Mouse (Mus musculus) stomach, postnatal 0 days (tissue): ENCODE measurements around the gene Pex6. TPM values are rescaled to one million over a fixed set of nuclear protein-coding genes. Genes with fewer than 3 reads are reported as not detected.

ENCODE experiments used
- ATAC-seq: fragments of 200-750 bp; cut with Nextera tagmentation; 2 replicates; pipeline ENCODE4 v1.8.0; 2017; ENCODE audit not compliant: low FRiP score, low TSS enrichment
- DNase-seq: peaks from one replicate; pipeline ENCODE4 v3.0.0-alpha.2; 2016; ENCODE audit warnings: low spot score
- H3K27ac ChIP-seq: fragments of 300-500 bp; sonication (generic); replicated peaks from 2 replicates; pipeline ENCODE4 v1.5.1; 2014; ENCODE audit warnings: mild to moderate bottlenecking, control low read depth
- H3K27me3 ChIP-seq: fragments of 300-500 bp; sonication (generic); 2 replicates; pipeline ENCODE4 v1.6.1; 2014; ENCODE audit warnings: low read length; ENCODE audit not compliant: control insufficient read depth, insufficient read depth
- H3K36me3 ChIP-seq: fragments of 300-500 bp; sonication (generic); 2 replicates; pipeline ENCODE4 v1.6.1; 2014; ENCODE audit warnings: low read length, mixed read lengths; ENCODE audit not compliant: control insufficient read depth, insufficient read depth
- H3K4me1 ChIP-seq: fragments of 300-500 bp; sonication (generic); replicated peaks from 2 replicates; pipeline ENCODE4 v1.6.1; 2014; ENCODE audit warnings: antibody characterized with exemption; ENCODE audit not compliant: control insufficient read depth, insufficient read depth
- H3K4me2 ChIP-seq: fragments of 300-500 bp; sonication (generic); replicated peaks from 2 replicates; pipeline ENCODE4 v1.6.1; 2014; ENCODE audit warnings: low read depth, mild to moderate bottlenecking, control low read depth, moderate library complexity
- H3K4me3 ChIP-seq: fragments of 300-500 bp; sonication (generic); 2 replicates; pipeline ENCODE4 v1.5.1; 2014; ENCODE audit warnings: low read depth, low read length, control low read depth
- H3K9ac ChIP-seq: fragments of 300-500 bp; sonication (generic); 2 replicates; pipeline ENCODE4 v1.6.1; 2014; ENCODE audit warnings: mild to moderate bottlenecking, low read length, control low read depth, mixed read lengths
- H3K9me3 ChIP-seq: fragments of 300-500 bp; sonication (generic); 2 replicates; pipeline ENCODE4 v1.6.1; 2016; ENCODE audit warnings: low read length; ENCODE audit not compliant: control insufficient read depth
- CTCF ChIP-seq: IDR thresholded peaks from 2 replicates; pipeline ENCODE4 v1.5.1; 2016; ENCODE audit warnings: antibody characterized with exemption, low read depth, mild to moderate bottlenecking, moderate library complexity
- EP300 ChIP-seq: optimal IDR thresholded peaks from 2 replicates; pipeline ENCODE3; 2016; ENCODE audit warnings: antibody characterized with exemption
- WGBS: fragments of 180-500 bp; shearing (Covaris S2); extraction: QIAGEN DNeasy Blood & Tissue Kit; methylation state at CpG from one replicate; pipeline ENCODE4 v1.1.7; 2014; 5-methylcytosine and 5-hydroxymethylcytosine counted together
- polyA plus RNA-seq: library from polyadenylated mRNA; unstranded; fragments of >200 nt; fragmentation: Nextera tagmentation; extraction: Ambion mirVana; gene quantifications from 2 replicates; pipeline ENCODE4 v1.2.1, GENCODE M21; 2015

Pex6 gene
- polyA plus RNA-seq, 1 experiment from 2014 or later = 9.8 TPM

DNA sequence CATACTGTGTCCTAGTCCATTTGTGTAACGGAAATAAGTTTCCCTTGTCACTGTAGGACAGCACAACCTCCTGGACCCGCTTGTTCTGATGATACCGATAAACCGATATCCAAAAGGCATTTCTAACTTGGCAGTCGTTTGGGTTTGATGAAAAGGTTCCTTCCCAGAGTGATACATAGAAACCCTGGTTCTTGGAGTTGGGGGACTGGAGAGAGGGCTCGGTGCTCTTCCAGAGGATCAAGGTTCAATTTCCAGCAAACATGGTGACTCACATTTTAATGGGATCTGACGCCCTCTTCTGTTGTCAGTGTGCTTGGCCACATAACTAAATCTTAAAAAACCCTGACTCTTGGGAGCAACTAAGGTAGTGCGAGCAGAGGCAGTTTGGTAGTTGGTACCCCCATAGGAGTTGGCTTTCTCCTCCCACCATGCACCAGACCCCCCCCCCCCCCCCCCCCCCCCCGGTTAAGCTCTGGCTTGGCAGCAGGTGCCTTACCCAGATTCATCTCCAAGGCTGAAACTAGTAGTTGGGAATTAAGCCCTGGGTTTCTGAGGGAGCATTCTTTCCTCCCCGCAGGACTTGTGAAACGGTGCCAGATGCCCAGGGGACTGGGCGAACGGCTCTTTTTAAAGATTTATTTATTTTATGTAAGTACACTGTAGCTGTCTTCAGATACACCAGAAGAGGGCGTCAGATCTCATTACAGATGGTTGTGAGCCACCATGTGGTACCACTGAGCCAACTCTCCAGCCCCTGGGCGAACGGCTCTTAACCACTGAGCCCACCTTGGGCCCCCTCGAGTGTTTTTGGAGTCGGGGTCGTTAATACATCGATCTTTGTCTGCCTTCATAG, 62.2 kb downstream of the Pex6 start:
- Histone ChIP-seq H3K4me3 (peak overlapping the region; percentile 86), H3K36me3 (peaks cover 10% of the 10 kb centered on the region; the same call in 1 of the 2 replicates), H3K27me3 (no peaks in the 10 kb centered on the region), H3K9ac (peak overlapping the region; percentile 81), H3K4me1 (no peaks in the 10 kb centered on the region; the same call in 1 of the 2 replicates), H3K4me2 (peak overlapping the region; percentile 85), H3K9me3 (no peaks in the 10 kb centered on the region), H3K27ac (peak overlapping the region; percentile 90)
- ATAC-seq = peak; percentile 46
- peak; percentile 55 for TF ChIP-seq CTCF
- TF ChIP-seq EP300 = no peak
- 6% methylated on average over 19 of the region's 20 CpGs for WGBS
- DNase-seq = peak; percentile 42

- Histone ChIP-seq H3K4me1 (no peaks in the 10 kb centered on the region; the same call in 1 of the 2 replicates), H3K27me3 (no peaks in the 10 kb centered on the region), H3K9me3 (no peaks in the 10 kb centered on the region), H3K36me3 (peaks cover 10% of the 10 kb centered on the region; the same call in 1 of the 2 replicates), H3K27ac (0 out of 2 replicates have a peak overlapping the region, but pooled peaks have one; percentile 24), H3K4me2 (peak overlapping the region; percentile 85; the same call in 1 of the 2 replicates), H3K4me3 (no peak overlapping the region), H3K9ac (peak overlapping the region; percentile 31; the same call in 1 of the 2 replicates)
- no peak for TF ChIP-seq CTCF
- TF ChIP-seq EP300 = no peak
- DNase-seq = no peak
- no peak for ATAC-seq
- 51% methylated on average over 2 of the region's 2 CpGs for WGBS
Observed at GRCm38 (mm10) chr17:46774131-46774472, 62.8 kb downstream of the Pex6 start.

GRCm38 (mm10) chr17:46775070-46775469, 63.8 kb downstream of the Pex6 start:
- TF ChIP-seq EP300 (no peak), CTCF (no peak)
- Histone ChIP-seq H3K36me3 (peaks cover 18% of the 10 kb centered on the region), H3K4me1 (no peaks in the 10 kb centered on the region; the same call in 1 of the 2 replicates)

More at GRCm38 (mm10) chr17:46775070-46775469, 63.8 kb downstream of the Pex6 start:
- Histone ChIP-seq H3K9ac (no peak overlapping the region), H3K4me3 (no peak overlapping the region), H3K9me3 (no peaks in the 10 kb centered on the region), H3K27ac (peak overlapping the region; percentile 35; the same call in 1 of the 2 replicates), H3K4me2 (no peak overlapping the region), H3K27me3 (no peaks in the 10 kb centered on the region)
- WGBS = 84% methylated on average over 9 of the region's 9 CpGs
- DNase-seq (no peak), ATAC-seq (no peak)

Other genes starting within 250 kb of the Pex6 start
- 0.13 and 0.15 TPM in 2 replicates for gene Ttbk1, start 223.8 kb upstream of the Pex6 start, polyA plus RNA-seq
- gene Dnph1, start 214.8 kb upstream of the Pex6 start, polyA plus RNA-seq = 23.8 and 24.7 TPM in 2 replicates
- 1.9 and 2.6 TPM in 2 replicates for gene Cul9, start 165.1 kb upstream of the Pex6 start, polyA plus RNA-seq
- gene Srf, start 155.3 kb upstream of the Pex6 start, polyA plus RNA-seq = 3.7 and 4.3 TPM in 2 replicates
- 29.4 and 32.1 TPM in 2 replicates for gene Ptk7, start 82.0 kb upstream of the Pex6 start, polyA plus RNA-seq
- gene Klc4, start 65.4 kb upstream of the Pex6 start, polyA plus RNA-seq = 34.5 and 34.8 TPM in 2 replicates
- gene Mrpl2, start 65.2 kb upstream of the Pex6 start, polyA plus RNA-seq = 96.4 and 98.8 TPM in 2 replicates
- gene Cul7, start 61.1 kb upstream of the Pex6 start, polyA plus RNA-seq = 12.9 and 14.0 TPM in 2 replicates
- gene Rrp36, start 37.1 kb upstream of the Pex6 start, polyA plus RNA-seq = 37.2 and 38.1 TPM in 2 replicates
- 142 and 146 TPM in 2 replicates for gene Mea1, start 32.7 kb upstream of the Pex6 start, polyA plus RNA-seq
- gene Klhdc3, start 30.5 kb upstream of the Pex6 start, polyA plus RNA-seq = 73.7 and 75.0 TPM in 2 replicates
- gene Ppp2r5d, start 6.4 kb upstream of the Pex6 start, polyA plus RNA-seq = 27.2 and 30.3 TPM in 2 replicates
- 2.1 and 3.1 TPM in 2 replicates for gene Gnmt, start 17.7 kb downstream of the Pex6 start, polyA plus RNA-seq
- gene Cnpy3, start 40.8 kb downstream of the Pex6 start, polyA plus RNA-seq = 39.0 and 39.9 TPM in 2 replicates
- gene Ptcra, start 52.2 kb downstream of the Pex6 start, polyA plus RNA-seq = 0.50 TPM in 2 replicates
- gene 2310039H08Rik, start 61.2 kb downstream of the Pex6 start, polyA plus RNA-seq = 113 and 117 TPM in 2 replicates
- gene Rpl7l1, start 71.2 kb downstream of the Pex6 start, polyA plus RNA-seq = 93.7 and 95.0 TPM in 2 replicates
- 2.3 and 2.8 TPM in 2 replicates for gene Bicral, start 147.0 kb downstream of the Pex6 start, polyA plus RNA-seq
- 42.2 and 45.5 TPM in 2 replicates for gene Tbcc, start 179.2 kb downstream of the Pex6 start, polyA plus RNA-seq
- gene Prph2, start 199.0 kb downstream of the Pex6 start, polyA plus RNA-seq = not detected in 2 replicates